Mouse (Mus musculus) ovary, postnatal 10 days (tissue): ENCODE results near the gene Olfr786.

Experiments used
- DNase-seq: peaks from one replicate; pipeline ENCODE4 v3.0.0; 2022; ENCODE audit warnings: low spot score

The Olfr786 gene

DNA sequence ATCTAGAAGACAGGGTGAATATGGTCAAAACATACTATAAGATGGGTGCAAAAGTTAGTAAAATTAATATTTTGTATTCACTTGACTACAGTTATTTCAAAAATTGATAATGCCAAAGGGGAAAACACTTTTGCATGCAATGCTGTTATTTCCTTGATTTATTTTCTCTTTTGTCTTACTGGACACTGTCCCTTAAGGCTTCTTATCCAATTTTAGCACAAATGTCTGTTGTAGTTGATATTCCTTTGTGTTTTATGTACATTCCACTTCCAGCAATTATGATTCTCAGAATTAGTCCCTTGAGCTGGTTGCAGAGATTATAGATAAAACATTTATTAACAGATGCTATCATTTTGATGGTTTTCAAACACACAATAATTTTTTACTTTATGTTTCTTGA lies at the start of gene Olfr786:
TSS of gene Olfr786 (plus strand) at position 301 of the 400 bp plus-strand sequence.
- no peak for DNase-seq

DNA sequence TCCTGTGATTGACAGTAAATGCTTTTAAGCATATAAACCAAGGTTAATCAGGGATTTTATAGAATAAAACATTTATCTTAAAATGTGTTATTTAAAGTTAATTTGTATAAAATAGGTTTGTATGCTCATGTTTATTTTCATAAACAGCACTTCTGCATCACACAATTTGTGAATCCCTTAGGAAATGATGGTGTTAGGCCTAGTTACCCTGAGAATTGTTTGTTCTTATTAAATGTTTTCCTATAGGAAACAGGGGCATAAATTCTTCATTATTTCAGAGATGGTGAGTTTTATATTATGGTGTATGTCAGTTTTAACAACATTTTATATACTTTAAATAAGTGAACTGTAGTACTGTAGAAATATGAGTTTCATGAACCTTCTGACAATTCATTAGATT lies 43.3 kb upstream of the Olfr786 start, which contains the start of gene Olfr784:
TSS of gene Olfr784 (plus strand) at position 301 of the 400 bp plus-strand sequence.
- DNase-seq, result no peak

DNA sequence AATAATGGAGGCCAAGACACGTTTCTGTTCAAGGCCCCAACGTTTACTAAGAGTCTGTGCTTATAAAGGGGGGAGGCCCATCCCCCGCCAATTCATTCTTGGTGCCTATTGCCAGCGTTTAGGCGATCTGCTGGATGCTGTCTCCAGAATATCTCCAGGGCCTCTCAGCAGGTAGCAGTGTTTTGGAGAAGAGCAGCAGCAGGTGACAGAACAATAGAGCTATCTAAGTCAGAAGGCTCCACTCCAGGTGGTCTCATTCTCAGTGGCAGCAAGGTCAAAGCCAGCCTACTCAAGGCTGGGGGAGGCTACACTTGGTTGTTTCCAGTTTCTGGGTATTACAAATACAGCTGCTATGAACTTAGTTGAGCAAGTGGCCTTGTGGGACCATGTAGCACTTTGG lies 26.2 kb upstream of the Olfr786 start:
- DNase-seq, result no peak

DNA sequence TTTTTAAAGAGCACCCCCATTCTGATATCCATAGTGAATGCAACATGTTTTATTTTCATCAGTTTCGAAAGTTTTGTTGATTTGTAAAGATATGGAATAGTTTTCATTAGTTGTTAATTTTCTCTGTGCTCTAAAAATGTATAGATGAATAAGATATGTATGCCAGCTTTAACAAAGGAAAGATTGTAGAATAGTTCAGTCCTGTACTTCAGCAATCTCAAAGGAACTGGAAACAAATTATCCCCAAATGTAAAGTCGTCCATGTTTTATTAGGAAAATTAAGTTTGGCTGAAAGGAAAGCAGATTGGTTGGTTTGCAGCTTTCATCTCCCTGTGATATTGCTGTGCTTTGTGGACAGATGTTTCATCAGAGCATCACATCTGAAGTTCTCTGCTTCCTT lies 22.0 kb upstream of the Olfr786 start, which contains the start of gene Olfr785:
TSS of gene Olfr785 (plus strand) at position 301 of the 400 bp plus-strand sequence.
- no peak for DNase-seq

DNA sequence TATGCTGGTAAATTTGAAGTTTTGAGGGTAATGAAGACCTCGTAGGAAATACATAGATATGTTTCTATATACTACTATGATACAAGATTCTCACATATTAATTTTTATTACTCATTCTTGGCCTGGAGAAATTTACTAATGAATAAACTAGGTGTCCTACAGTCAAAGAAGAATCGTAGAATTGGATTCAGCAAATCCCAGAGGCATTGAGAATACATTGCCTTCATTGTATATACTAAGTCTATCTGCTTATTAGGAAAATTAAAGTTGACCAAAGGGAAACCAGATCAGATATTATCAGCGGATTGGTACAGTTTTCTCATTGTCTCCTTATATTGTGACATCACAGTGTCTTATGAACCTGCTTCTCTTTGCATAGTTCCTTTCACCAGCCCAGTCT lies 34.5 kb downstream of the Olfr786 start, which contains the start of gene Olfr787:
TSS of gene Olfr787 (plus strand) at position 301 of the 400 bp plus-strand sequence.
- DNase-seq, result no peak

DNA sequence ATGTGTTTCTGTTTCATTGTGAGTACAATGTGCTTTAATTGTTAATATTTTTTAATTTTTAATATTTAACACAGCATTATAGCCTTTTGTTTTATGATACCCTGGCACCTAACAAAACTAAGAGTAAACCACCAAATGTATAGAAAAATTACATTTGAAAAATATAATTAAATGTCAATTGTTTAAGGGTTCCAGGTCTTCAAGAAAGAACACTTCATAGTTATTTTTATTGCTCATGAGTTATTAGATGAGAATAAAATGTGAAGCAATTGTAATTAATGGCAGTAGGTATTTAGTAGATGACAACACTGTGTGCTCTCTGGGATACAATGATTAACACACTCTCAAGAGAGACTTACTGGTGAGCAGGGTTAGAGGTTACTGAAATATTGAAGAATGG lies 43.6 kb downstream of the Olfr786 start, which contains the start of gene Olfr788:
TSS of gene Olfr788 (plus strand) at position 301 of the 400 bp plus-strand sequence.
- DNase-seq, result no peak

DNA sequence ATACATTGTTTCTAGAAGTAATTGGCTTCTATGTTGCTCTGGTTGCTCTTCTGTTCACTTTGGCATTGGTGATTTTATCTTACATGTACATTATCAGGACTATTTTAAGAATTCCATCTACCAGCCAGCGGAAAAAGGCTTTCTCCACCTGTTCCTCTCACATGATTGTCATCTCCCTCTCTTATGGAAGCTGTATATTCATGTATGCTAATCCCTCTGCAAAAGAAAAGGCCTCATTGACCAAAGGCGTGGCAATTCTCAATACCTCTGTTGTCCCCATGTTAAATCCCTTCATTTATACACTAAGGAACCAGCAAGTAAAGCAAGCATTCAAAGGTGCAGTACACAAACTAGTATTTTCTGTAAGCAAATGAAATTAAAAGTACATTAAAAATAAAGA lies 46.1 kb downstream of the Olfr786 start:
- DNase-seq, result no peak

DNA sequence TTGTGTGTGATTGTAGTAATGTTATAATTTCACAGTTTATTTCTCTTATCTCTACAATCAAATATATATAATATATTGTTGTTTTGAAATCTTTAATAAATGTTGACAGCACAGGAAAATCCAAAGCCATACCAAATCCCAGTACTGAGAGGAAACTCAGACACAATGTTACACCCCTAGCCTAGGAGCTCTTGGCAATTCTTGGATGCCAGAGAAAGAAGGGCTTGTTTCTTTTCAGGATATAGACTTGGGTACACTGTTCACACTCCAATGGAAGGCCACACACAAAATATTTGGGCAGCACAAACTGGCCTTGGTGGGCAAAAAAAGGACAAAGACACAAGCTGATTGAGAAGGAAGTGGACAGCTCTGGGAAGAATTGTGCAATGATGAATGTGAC lies 46.6 kb downstream of the Olfr786 start:
- DNase-seq, result no peak

DNA sequence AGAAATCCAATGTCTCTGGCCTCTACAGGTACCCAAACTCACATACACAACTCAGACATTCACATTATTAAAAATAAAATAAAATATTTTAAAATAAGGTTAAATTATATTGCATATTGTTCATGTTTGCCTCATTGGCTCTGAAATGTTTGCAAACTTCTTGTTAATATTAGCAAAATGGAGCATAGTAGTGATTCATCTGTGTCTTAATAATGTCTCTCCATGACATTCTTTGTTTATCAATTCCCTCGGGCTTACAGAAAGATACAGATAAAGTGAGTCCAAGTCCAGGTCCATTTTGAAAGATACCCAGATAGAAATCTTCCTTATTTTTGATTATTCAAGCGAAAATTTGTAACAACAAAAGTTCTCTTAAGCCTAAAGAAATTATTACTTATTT lies 57.3 kb downstream of the Olfr786 start, which contains the start of gene Olfr789:
TSS of gene Olfr789 (plus strand) at position 301 of the 400 bp plus-strand sequence.
- DNase-seq, result no peak
